Mouse (Mus musculus): ENCODE results near the gene Tubb5.

DNA sequence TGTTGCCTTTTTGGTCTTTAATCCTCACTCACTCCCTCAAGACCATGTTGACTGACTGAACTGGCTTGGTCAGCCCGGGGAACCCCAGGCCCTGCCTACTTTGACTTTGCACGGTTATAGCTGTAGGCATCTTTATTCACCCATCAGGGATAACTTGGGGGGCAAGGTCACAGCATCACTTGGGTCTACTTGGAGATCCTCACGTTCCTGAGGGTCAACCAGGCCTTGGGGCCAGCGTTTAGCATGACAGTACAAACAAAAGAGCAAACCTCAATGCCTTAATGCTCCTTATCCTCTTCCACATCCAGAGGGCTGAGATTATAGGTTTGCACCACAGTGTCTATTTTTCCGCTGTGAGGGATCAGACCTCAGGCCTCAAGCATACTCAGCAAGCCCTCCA is 25.8 kb downstream of the Tubb5 start:
- TF ChIP-seq EP300 (IDR thresholded peaks at IDR 0.05; ENCODE audit: low read depth) (no peak), CTCF (IDR thresholded peaks at IDR 0.05; ENCODE audit: low read depth) (no peak)

Data from liver, postnatal 0 days (tissue).